Mouse (Mus musculus): ENCODE data around the gene Chrm3. TPM values are rescaled to one million over a fixed set of nuclear protein-coding genes. Genes with fewer than 3 reads are reported as not detected.

Chrm3 gene
- polyA plus RNA-seq, 1 experiment = not detected

- no peaks in the 10 kb centered on the region for H3K27me3 ChIP-seq (replicated peaks)
- TF ChIP-seq FLI1 (IDR thresholded peaks at IDR 0.05; ENCODE audit: low read length) (no peak), GATA1 (IDR thresholded peaks at IDR 0.05; ENCODE audit: borderline replicate concordance, low read length) (no peak)
- no peak overlapping the region for H3K4me3 ChIP-seq (replicated peaks)
- no peaks in the 10 kb centered on the region for H3K36me3 ChIP-seq (replicated peaks; ENCODE audit: low read length)
- H3K4me1 ChIP-seq = no peaks in the 10 kb centered on the region
- no peaks in the 10 kb centered on the region for H3K9me3 ChIP-seq
Measured at GRCm38 (mm10) chr13:10107331-10107730, 253.3 kb downstream of the Chrm3 start.

GRCm38 (mm10) chr13:10090778-10091177 lies 269.9 kb downstream of the Chrm3 start:
- no peak for TF ChIP-seq GATA1 (IDR thresholded peaks at IDR 0.05; ENCODE audit: borderline replicate concordance, low read length)
- TF ChIP-seq FLI1 (IDR thresholded peaks at IDR 0.05; ENCODE audit: low read length) = no peak
- H3K9me3 ChIP-seq = peaks cover 5% of the 10 kb centered on the region; the same call in 1 of the 2 replicates
- no peak overlapping the region for H3K4me3 ChIP-seq (replicated peaks)
- no peaks in the 10 kb centered on the region for H3K4me1 ChIP-seq
- H3K27me3 ChIP-seq (replicated peaks) = no peaks in the 10 kb centered on the region
- H3K36me3 ChIP-seq (replicated peaks; ENCODE audit: low read length) = no peaks in the 10 kb centered on the region

GRCm38 (mm10) chr13:10086336-10086735 lies 274.3 kb downstream of the Chrm3 start:
- Histone ChIP-seq H3K36me3 (replicated peaks; ENCODE audit: low read length) (no peaks in the 10 kb centered on the region), H3K4me1 (no peaks in the 10 kb centered on the region), H3K9me3 (peaks cover 5% of the 10 kb centered on the region; the same call in 1 of the 2 replicates), H3K4me3 (replicated peaks) (no peak overlapping the region), H3K27me3 (replicated peaks) (peaks cover 5% of the 10 kb centered on the region)
- TF ChIP-seq GATA1 (IDR thresholded peaks at IDR 0.05; ENCODE audit: borderline replicate concordance, low read length) (no peak), FLI1 (IDR thresholded peaks at IDR 0.05; ENCODE audit: low read length) (no peak)

DNA sequence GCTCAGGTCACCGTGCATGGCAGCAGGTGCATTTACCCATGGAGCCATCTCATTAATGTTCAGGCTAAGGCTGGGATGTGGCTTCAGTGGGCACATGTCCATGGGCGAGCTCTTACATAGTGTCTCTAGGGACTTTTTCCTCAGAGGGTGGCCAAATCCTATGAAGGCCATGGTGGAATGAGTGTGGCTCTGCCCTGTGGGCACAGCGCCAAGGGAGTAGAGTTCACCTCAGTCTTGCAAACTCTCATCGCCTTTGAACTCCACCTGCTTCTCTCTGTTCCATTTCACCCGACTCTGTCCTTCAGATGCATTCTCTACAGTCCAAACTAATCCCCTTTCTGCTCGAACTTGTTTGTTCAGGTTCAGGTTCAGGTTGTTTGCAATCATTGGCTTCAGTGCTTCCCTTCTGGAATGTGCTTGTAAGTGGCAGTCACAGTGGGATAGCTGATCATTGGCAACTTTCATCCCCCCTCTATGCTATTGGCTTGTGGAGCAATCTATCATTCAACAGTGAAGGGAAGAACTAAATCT lies 278.7 kb downstream of the Chrm3 start:
- H3K9me3 ChIP-seq = no peaks in the 10 kb centered on the region
- TF ChIP-seq FLI1 (IDR thresholded peaks at IDR 0.05; ENCODE audit: low read length) = no peak
- TF ChIP-seq GATA1 (IDR thresholded peaks at IDR 0.05; ENCODE audit: borderline replicate concordance, low read length) = no peak
- H3K36me3 ChIP-seq (replicated peaks; ENCODE audit: low read length) = no peaks in the 10 kb centered on the region
- H3K27me3 ChIP-seq (replicated peaks) = peaks cover 7% of the 10 kb centered on the region
- H3K4me3 ChIP-seq (replicated peaks) = no peak overlapping the region
- H3K4me1 ChIP-seq = no peaks in the 10 kb centered on the region

- Histone ChIP-seq H3K9me3 (no peaks in the 10 kb centered on the region), H3K36me3 (replicated peaks; ENCODE audit: low read length) (no peaks in the 10 kb centered on the region), H3K4me3 (replicated peaks) (no peak overlapping the region), H3K27me3 (replicated peaks) (no peaks in the 10 kb centered on the region), H3K4me1 (peaks cover 19% of the 10 kb centered on the region)
- TF ChIP-seq FLI1 (IDR thresholded peaks at IDR 0.05; ENCODE audit: low read length) (no peak), GATA1 (IDR thresholded peaks at IDR 0.05; ENCODE audit: borderline replicate concordance, low read length) (no peak)
Measured at GRCm38 (mm10) chr13:10071165-10071564, 289.5 kb downstream of the Chrm3 start.

DNA sequence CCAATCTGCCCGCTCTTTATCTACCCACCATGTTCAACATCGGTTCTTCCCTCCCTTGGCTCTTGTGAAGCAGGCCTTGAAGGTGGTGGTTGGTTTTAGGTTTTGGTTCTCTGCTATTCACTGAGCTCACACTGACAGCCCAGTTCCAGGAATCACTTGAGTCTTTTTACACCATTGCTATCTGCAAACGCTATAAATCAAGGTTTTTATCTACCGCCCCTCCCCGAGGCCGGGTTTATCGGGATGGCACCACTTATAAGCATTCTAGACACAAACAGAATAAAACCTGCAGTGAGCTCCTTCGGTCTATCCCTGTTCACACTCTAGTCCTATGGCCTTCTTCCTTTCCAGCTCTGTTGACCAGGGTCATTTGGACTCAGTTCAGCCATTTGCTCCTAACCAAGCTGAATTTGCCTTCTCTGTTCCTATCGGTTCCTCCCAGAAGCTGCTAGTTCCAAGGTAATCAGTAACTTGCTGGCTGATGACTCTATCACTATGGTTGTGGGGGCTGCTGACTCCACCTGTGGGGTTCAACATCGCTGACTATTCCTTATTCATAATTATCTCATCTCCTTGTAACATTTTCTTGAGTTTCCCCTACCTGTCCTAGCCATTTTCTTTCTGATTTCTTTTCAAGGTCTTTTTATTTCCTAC lies 291.6 kb downstream of the Chrm3 start:
- H3K4me3 ChIP-seq (replicated peaks) = no peak overlapping the region
- no peaks in the 10 kb centered on the region for H3K9me3 ChIP-seq
- no peaks in the 10 kb centered on the region for H3K36me3 ChIP-seq (replicated peaks; ENCODE audit: low read length)
- no peaks in the 10 kb centered on the region for H3K27me3 ChIP-seq (replicated peaks)
- H3K4me1 ChIP-seq = peaks cover 30% of the 10 kb centered on the region
- TF ChIP-seq GATA1 (IDR thresholded peaks at IDR 0.05; ENCODE audit: borderline replicate concordance, low read length) (no peak), FLI1 (IDR thresholded peaks at IDR 0.05; ENCODE audit: low read length) (no peak)

GRCm38 (mm10) chr13:10066829-10067618 lies 293.6 kb downstream of the Chrm3 start:
- no peaks in the 10 kb centered on the region for H3K36me3 ChIP-seq (replicated peaks; ENCODE audit: low read length)
- H3K9me3 ChIP-seq = no peaks in the 10 kb centered on the region
- H3K4me3 ChIP-seq (replicated peaks) = no peak overlapping the region
- H3K4me1 ChIP-seq = peaks cover 30% of the 10 kb centered on the region
- TF ChIP-seq FLI1 (IDR thresholded peaks at IDR 0.05; ENCODE audit: low read length) (no peak), GATA1 (IDR thresholded peaks at IDR 0.05; ENCODE audit: borderline replicate concordance, low read length) (no peak)
- H3K27me3 ChIP-seq (replicated peaks) = no peaks in the 10 kb centered on the region

DNA sequence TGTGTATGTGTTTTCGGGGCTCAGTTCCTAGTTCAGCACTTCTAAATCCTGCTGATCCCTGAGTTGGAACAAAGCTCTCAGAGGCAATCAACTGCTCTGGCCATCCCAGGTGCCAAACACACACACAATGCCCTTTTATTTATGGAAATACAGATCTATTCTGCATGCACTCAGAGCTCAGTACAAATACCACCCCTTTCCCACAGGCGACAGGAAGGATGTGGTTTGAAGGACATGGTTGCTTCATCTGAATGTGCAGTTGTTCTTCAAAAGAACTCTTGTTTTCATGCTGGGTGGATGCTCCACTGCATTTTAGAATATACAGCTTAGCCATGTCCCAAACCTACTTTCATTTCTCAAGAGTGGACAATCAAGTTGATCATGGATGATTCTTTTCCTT lies 294.9 kb downstream of the Chrm3 start:
- Histone ChIP-seq H3K4me1 (peaks cover 25% of the 10 kb centered on the region), H3K36me3 (replicated peaks; ENCODE audit: low read length) (no peaks in the 10 kb centered on the region), H3K4me3 (replicated peaks) (peak overlapping the region; percentile 81), H3K27me3 (replicated peaks) (no peaks in the 10 kb centered on the region), H3K9me3 (no peaks in the 10 kb centered on the region)
- TF ChIP-seq GATA1 (IDR thresholded peaks at IDR 0.05; ENCODE audit: borderline replicate concordance, low read length) = no peak
- no peak for TF ChIP-seq FLI1 (IDR thresholded peaks at IDR 0.05; ENCODE audit: low read length)

- H3K9me3 ChIP-seq = no peaks in the 10 kb centered on the region
- H3K27me3 ChIP-seq (replicated peaks) = no peaks in the 10 kb centered on the region
- peaks cover 24% of the 10 kb centered on the region for H3K4me1 ChIP-seq
- no peaks in the 10 kb centered on the region for H3K36me3 ChIP-seq (replicated peaks; ENCODE audit: low read length)
- H3K4me3 ChIP-seq (replicated peaks) = no peak overlapping the region
- TF ChIP-seq FLI1 (IDR thresholded peaks at IDR 0.05; ENCODE audit: low read length) (no peak), GATA1 (IDR thresholded peaks at IDR 0.05; ENCODE audit: borderline replicate concordance, low read length) (no peak)
Measured at GRCm38 (mm10) chr13:10062681-10063080, 298.0 kb downstream of the Chrm3 start.

DNA sequence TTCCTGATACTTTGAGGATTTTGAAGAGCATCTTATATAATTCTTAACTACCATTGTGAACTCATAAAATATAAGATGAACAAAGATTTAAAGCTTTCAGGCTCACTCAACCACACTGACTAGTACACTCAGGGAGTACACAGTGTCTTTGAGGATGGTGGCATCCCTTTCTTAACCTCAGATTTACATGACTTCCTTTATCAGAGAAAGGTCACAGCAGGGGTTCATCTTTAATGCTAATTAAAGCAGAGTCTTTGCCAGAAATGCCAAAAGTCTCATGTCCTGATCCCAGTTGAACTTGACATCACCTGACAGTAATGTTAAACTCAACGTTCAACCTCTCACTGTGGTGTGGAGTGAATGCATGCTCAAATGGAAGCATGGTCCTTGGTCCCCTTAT lies 301.7 kb downstream of the Chrm3 start:
- Histone ChIP-seq H3K36me3 (replicated peaks; ENCODE audit: low read length) (peaks cover 4% of the 10 kb centered on the region), H3K4me1 (peaks cover 10% of the 10 kb centered on the region), H3K9me3 (peaks cover 11% of the 10 kb centered on the region), H3K4me3 (replicated peaks) (no peak overlapping the region), H3K27me3 (replicated peaks) (no peaks in the 10 kb centered on the region)
- TF ChIP-seq FLI1 (IDR thresholded peaks at IDR 0.05; ENCODE audit: low read length) (no peak), GATA1 (IDR thresholded peaks at IDR 0.05; ENCODE audit: borderline replicate concordance, low read length) (no peak)
